In the genomic region with DNA sequence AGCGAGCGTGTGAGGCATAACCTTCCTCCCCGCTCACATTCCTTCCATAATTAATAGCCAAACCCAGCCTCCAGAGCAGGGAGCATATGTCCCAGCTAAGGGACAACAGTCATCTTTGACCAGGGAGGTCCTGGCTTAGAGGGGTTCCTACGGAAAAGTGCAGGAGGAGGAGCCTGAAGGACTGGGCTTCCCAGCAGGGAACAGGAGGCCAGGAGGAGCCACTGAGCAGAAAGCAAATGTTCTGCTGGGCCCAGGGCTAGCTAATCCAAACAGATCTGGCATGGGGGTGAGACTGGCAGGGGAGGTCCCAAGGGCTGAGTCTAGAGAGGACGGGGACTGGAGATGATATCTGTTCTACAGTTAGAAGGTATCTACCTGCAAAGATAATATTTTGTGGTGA, we compare ENCODE assay signal across 17 mouse cellular contexts. TPM values are rescaled to one million over a fixed set of nuclear protein-coding genes. Genes with fewer than 3 reads are reported as not detected.
DNase-seq lines count a peak whose midpoint lies in the region; ATAC-seq and TF ChIP-seq lines count a peak whose summit lies in the region.
"Had no signal": no experiment of that assay in that cellular context is flagged by ENCODE, and none has a peak within 500 bp of the region (broad histone marks: within the 10 kb centered on the region; RNA-seq: fewer than 3 reads in every experiment).

No protein-coding gene starts in this region.

- TF ChIP-seq POLR2A in cerebellum, adult 2 months (IDR thresholded peaks at IDR 0.05; ENCODE audit: borderline replicate concordance, insufficient read depth, low read length): no peak
- TF ChIP-seq POLR2A in olfactory bulb, adult 2 months (IDR thresholded peaks at IDR 0.05; ENCODE audit: insufficient read depth, low read depth, low read length): no peak

- H3K9me3 ChIP-seq in heart, embryonic 13.5 days: no peaks in the 10 kb centered on the region
- H3K9me3 ChIP-seq: kidney, embryonic 15.5 days had no signal

- 0 out of 2 replicates have a peak, but pooled peaks have one; percentile 0 for TF ChIP-seq CTCF in cerebellum, adult 2 months (IDR thresholded peaks at IDR 0.05; ENCODE audit: borderline replicate concordance, insufficient read depth, low read depth, low read length)
- TF ChIP-seq CTCF in olfactory bulb, adult 2 months (IDR thresholded peaks at IDR 0.05; ENCODE audit: insufficient read depth, low read depth, low read length): no peak

- peaks cover 57% of the 10 kb centered on the region for H3K4me1 ChIP-seq in cerebellum, adult 2 months (ENCODE audit: control insufficient read depth, insufficient read depth, low read length)
- peaks cover 24% of the 10 kb centered on the region for H3K4me1 ChIP-seq in heart, embryonic 13.5 days
- peaks cover 17% of the 10 kb centered on the region for H3K4me1 ChIP-seq in olfactory bulb, adult 2 months (ENCODE audit: control insufficient read depth, insufficient read depth, low read length)

- no peak for ATAC-seq in heart, embryonic 13.5 days (ENCODE audit: extremely low read depth, insufficient number of reproducible peaks, low FRiP score, low TSS enrichment)
- ATAC-seq: Patski had no signal

- peak; percentile 74 to 78 for DNase-seq in cerebellum, adult 2 months
- DNase-seq in cerebellum, postnatal 14 days: no peak
- DNase-seq in heart, postnatal 14 days: no peak
- peak; percentile 39 for DNase-seq in lung, postnatal 10 days
- DNase-seq in lung, postnatal 36 days: no peak
- DNase-seq in left cerebral cortex, postnatal 25 days (ENCODE audit: low spot score in 2 of 2): no peak
- DNase-seq: heart, postnatal 10 days; layer of hippocampus, adult 9-11 months; liver; lung, embryonic 14.5 days; retina, postnatal 1 day; spleen, adult 18-20 months; thymus, postnatal 25 days had no signal

- intact Hi-C loops in heart, postnatal 14 days (cut with DNase I): no loop called here
- intact Hi-C loops in left cerebral cortex, postnatal 25 days (cut with DNase I): no loop called here

- 0 out of 2 replicates have a peak overlapping the region, but pooled peaks have one; percentile 13 for H3K9ac ChIP-seq in heart, embryonic 13.5 days
- H3K9ac ChIP-seq: kidney, embryonic 15.5 days; lung, embryonic 14.5 days had no signal

- H3K27me3 ChIP-seq in cerebellum, adult 2 months (ENCODE audit: control insufficient read depth, insufficient read depth, low read length): no peaks in the 10 kb centered on the region
- H3K27me3 ChIP-seq in heart, embryonic 13.5 days (replicated peaks): peaks cover 39% of the 10 kb centered on the region
- H3K27me3 ChIP-seq: Patski had no signal

- peaks cover 27% of the 10 kb centered on the region; the same call in 1 of the 2 replicates for H3K36me3 ChIP-seq in heart, embryonic 13.5 days

- WGBS in cerebellum, adult 2 months: 4% methylated on average over 5 of the region's 5 CpGs
- 29% methylated on average over 5 of the region's 5 CpGs for WGBS in heart, embryonic 13.5 days
- 73% methylated on average over 5 of the region's 5 CpGs for WGBS in olfactory bulb, adult 2 months

- no peak overlapping the region for H3K4me3 ChIP-seq in cerebellum, adult 2 months (replicated peaks; ENCODE audit: insufficient read depth, low read depth, low read length)
- no peak overlapping the region for H3K4me3 ChIP-seq in heart, embryonic 13.5 days
- no peak overlapping the region for H3K4me3 ChIP-seq in olfactory bulb, adult 2 months (ENCODE audit: insufficient read depth, low read depth, low read length)
- H3K4me3 ChIP-seq: kidney, embryonic 15.5 days had no signal

- peak overlapping the region; percentile 65 for H3K27ac ChIP-seq in cerebellum, adult 2 months (ENCODE audit: insufficient read depth, low read length)
- H3K27ac ChIP-seq in heart, embryonic 13.5 days (replicated peaks): no peak overlapping the region
- H3K27ac ChIP-seq in olfactory bulb, adult 2 months (ENCODE audit: insufficient read depth, low read depth, low read length): peak overlapping the region; percentile 10; the same call in 1 of the 2 replicates
- H3K27ac ChIP-seq: kidney, embryonic 15.5 days had no signal

- H3K4me2 ChIP-seq in heart, embryonic 13.5 days: no peak overlapping the region; the same call in 1 of the 2 replicates
- H3K4me2 ChIP-seq: kidney, embryonic 15.5 days; lung, embryonic 14.5 days had no signal

RNA-seq across cellular contexts. Expression of a gene that starts 34.7 kb away (rescaled TPM):
- 0.27 and 0.33 TPM in 2 replicates for polyA plus RNA-seq in cerebellum, adult 2 months (2012; rRNA removed)
- polyA plus RNA-seq in heart, embryonic 13.5 days (2015; fragmentation: Nextera tagmentation; extraction: Ambion mirVana): 7.8 and 8.9 TPM in 2 replicates
- total RNA-seq in heart, postnatal 14 days (2021): under 1 TPM; 0.54 to 0.69 TPM
- polyA plus RNA-seq in olfactory bulb, adult 2 months (2012; ENCODE audit: insufficient read depth, insufficient read length, low replicate concordance, missing spikeins): not detected in 2 replicates
- total RNA-seq in left cerebral cortex, postnatal 25 days (2021): under 1 TPM in 1 of 2 experiments, not detected in 1; 0.71 TPM

RNA-seq across cellular contexts. Expression of a gene that starts 42.6 kb away (rescaled TPM):
- polyA plus RNA-seq in cerebellum, adult 2 months (2012; rRNA removed): 98.5 and 105 TPM in 2 replicates
- 10.0 and 11.7 TPM in 2 replicates for polyA plus RNA-seq in heart, embryonic 13.5 days (2015; fragmentation: Nextera tagmentation; extraction: Ambion mirVana)
- 100 to 1,000 TPM; 276 to 280 TPM for total RNA-seq in heart, postnatal 14 days (2021)
- not detected in 2 replicates for polyA plus RNA-seq in olfactory bulb, adult 2 months (2012; ENCODE audit: insufficient read depth, insufficient read length, low replicate concordance, missing spikeins)
- 100 to 1,000 TPM; 273 to 322 TPM for total RNA-seq in left cerebral cortex, postnatal 25 days (2021)

RNA-seq across cellular contexts. Expression of a gene that starts 56.2 kb away (rescaled TPM):
- polyA plus RNA-seq in cerebellum, adult 2 months (2012; rRNA removed): 1.7 TPM in 2 replicates
- polyA plus RNA-seq in heart, embryonic 13.5 days (2015; fragmentation: Nextera tagmentation; extraction: Ambion mirVana): 15.4 and 17.1 TPM in 2 replicates
- 1 to 10 TPM; 5.8 to 6.7 TPM for total RNA-seq in heart, postnatal 14 days (2021)
- polyA plus RNA-seq in olfactory bulb, adult 2 months (2012; ENCODE audit: insufficient read depth, insufficient read length, low replicate concordance, missing spikeins): not detected in 2 replicates
- total RNA-seq in left cerebral cortex, postnatal 25 days (2021): 1 to 10 TPM; 2.8 to 3.5 TPM

Comparison
In these comparisons a context has a peak if more than half of its experiments do, and no peak if none do; other contexts are left out.
1. DNase-seq: peak in cerebellum, adult 2 months (2 of 2) and lung, postnatal 10 days (single experiment); none in cerebellum, postnatal 14 days (0 of 2), heart, postnatal 14 days (0 of 2), lung, postnatal 36 days (single experiment) and left cerebral cortex, postnatal 25 days (0 of 2).